Mouse (Mus musculus): ENCODE measurements around the gene Pfdn6. TPM values are rescaled to one million over a fixed set of nuclear protein-coding genes. Genes with fewer than 3 reads are reported as not detected.

Gene Pfdn6
- polyA plus RNA-seq, 1 experiment: 29.8 TPM

- no peak for TF ChIP-seq POLR2A (IDR thresholded peaks at IDR 0.05; ENCODE audit: control insufficient read depth, extremely low read depth, insufficient read depth, low read length, poor library complexity)
- TF ChIP-seq CTCF (IDR thresholded peaks at IDR 0.05; ENCODE audit: borderline replicate concordance, control insufficient read depth, extremely low read depth, insufficient read depth, low read length, poor library complexity): 0 out of 2 replicates have a peak, but pooled peaks have one; percentile 11
- no peaks in the 10 kb centered on the region for H3K36me3 ChIP-seq (ENCODE audit: control insufficient read depth, insufficient read depth, low read length)
- no peak overlapping the region for H3K27ac ChIP-seq (ENCODE audit: control insufficient read depth, insufficient read depth, low read length)
- peak overlapping the region; percentile 58 for H3K4me3 ChIP-seq (ENCODE audit: control insufficient read depth, insufficient read depth, low read length)
- peaks cover 28% of the 10 kb centered on the region for H3K4me1 ChIP-seq (replicated peaks; ENCODE audit: control insufficient read depth, insufficient read depth, low read length)
- WGBS: 10% methylated on average over 57 of the region's 57 CpGs
- no peak for DNase-seq
- no peaks in the 10 kb centered on the region for H3K27me3 ChIP-seq (ENCODE audit: control insufficient read depth, insufficient read depth, low read length)
Observed at GRCm38 (mm10) chr17:33977861-33978557, 37.9 kb upstream of the Pfdn6 start.

GRCm38 (mm10) chr17:33973572-33973971 lies 33.4 kb upstream of the Pfdn6 start:
- 78% methylated on average over 3 of the region's 3 CpGs for WGBS
- DNase-seq: no peak
- Histone ChIP-seq H3K27me3 (ENCODE audit: control insufficient read depth, insufficient read depth, low read length) (no peaks in the 10 kb centered on the region), H3K36me3 (ENCODE audit: control insufficient read depth, insufficient read depth, low read length) (no peaks in the 10 kb centered on the region), H3K4me1 (replicated peaks; ENCODE audit: control insufficient read depth, insufficient read depth, low read length) (peaks cover 8% of the 10 kb centered on the region), H3K4me3 (ENCODE audit: control insufficient read depth, insufficient read depth, low read length) (no peak overlapping the region), H3K27ac (ENCODE audit: control insufficient read depth, insufficient read depth, low read length) (no peak overlapping the region)
- no peak for TF ChIP-seq POLR2A (IDR thresholded peaks at IDR 0.05; ENCODE audit: control insufficient read depth, extremely low read depth, insufficient read depth, low read length, poor library complexity)
- TF ChIP-seq CTCF (IDR thresholded peaks at IDR 0.05; ENCODE audit: borderline replicate concordance, control insufficient read depth, extremely low read depth, insufficient read depth, low read length, poor library complexity): no peak

- Histone ChIP-seq H3K27ac (ENCODE audit: control insufficient read depth, insufficient read depth, low read length) (no peak overlapping the region), H3K4me3 (ENCODE audit: control insufficient read depth, insufficient read depth, low read length) (no peak overlapping the region), H3K27me3 (ENCODE audit: control insufficient read depth, insufficient read depth, low read length) (no peaks in the 10 kb centered on the region), H3K36me3 (ENCODE audit: control insufficient read depth, insufficient read depth, low read length) (no peaks in the 10 kb centered on the region), H3K4me1 (replicated peaks; ENCODE audit: control insufficient read depth, insufficient read depth, low read length) (peaks cover 2% of the 10 kb centered on the region)
- DNase-seq: no peak
- TF ChIP-seq POLR2A (IDR thresholded peaks at IDR 0.05; ENCODE audit: control insufficient read depth, extremely low read depth, insufficient read depth, low read length, poor library complexity) (no peak), CTCF (IDR thresholded peaks at IDR 0.05; ENCODE audit: borderline replicate concordance, control insufficient read depth, extremely low read depth, insufficient read depth, low read length, poor library complexity) (no peak)
- WGBS: 41% methylated on average over 1 of the region's 1 CpGs
Observed at GRCm38 (mm10) chr17:33972691-33973090, 32.5 kb upstream of the Pfdn6 start.

- no peaks in the 10 kb centered on the region for H3K27me3 ChIP-seq (ENCODE audit: control insufficient read depth, insufficient read depth, low read length)
- H3K27ac ChIP-seq (ENCODE audit: control insufficient read depth, insufficient read depth, low read length): no peak overlapping the region
- no peaks in the 10 kb centered on the region for H3K4me1 ChIP-seq (replicated peaks; ENCODE audit: control insufficient read depth, insufficient read depth, low read length)
- H3K4me3 ChIP-seq (ENCODE audit: control insufficient read depth, insufficient read depth, low read length): no peak overlapping the region
- peaks cover 11% of the 10 kb centered on the region for H3K36me3 ChIP-seq (ENCODE audit: control insufficient read depth, insufficient read depth, low read length)
- no peak for DNase-seq
- WGBS: 89% methylated on average over 4 of the region's 4 CpGs
- TF ChIP-seq CTCF (IDR thresholded peaks at IDR 0.05; ENCODE audit: borderline replicate concordance, control insufficient read depth, extremely low read depth, insufficient read depth, low read length, poor library complexity) (no peak), POLR2A (IDR thresholded peaks at IDR 0.05; ENCODE audit: control insufficient read depth, extremely low read depth, insufficient read depth, low read length, poor library complexity) (no peak)
Observed at GRCm38 (mm10) chr17:33969394-33969793, 29.3 kb upstream of the Pfdn6 start.

- H3K27me3 ChIP-seq (ENCODE audit: control insufficient read depth, insufficient read depth, low read length): no peaks in the 10 kb centered on the region
- H3K36me3 ChIP-seq (ENCODE audit: control insufficient read depth, insufficient read depth, low read length): peaks cover 11% of the 10 kb centered on the region
- no peak overlapping the region for H3K27ac ChIP-seq (ENCODE audit: control insufficient read depth, insufficient read depth, low read length)
- no peaks in the 10 kb centered on the region for H3K4me1 ChIP-seq (replicated peaks; ENCODE audit: control insufficient read depth, insufficient read depth, low read length)
- WGBS: 31% methylated on average over 5 of the region's 5 CpGs
- no peak overlapping the region for H3K4me3 ChIP-seq (ENCODE audit: control insufficient read depth, insufficient read depth, low read length)
- TF ChIP-seq POLR2A (IDR thresholded peaks at IDR 0.05; ENCODE audit: control insufficient read depth, extremely low read depth, insufficient read depth, low read length, poor library complexity) (no peak), CTCF (IDR thresholded peaks at IDR 0.05; ENCODE audit: borderline replicate concordance, control insufficient read depth, extremely low read depth, insufficient read depth, low read length, poor library complexity) (no peak)
- DNase-seq: peak; percentile 52
Observed at GRCm38 (mm10) chr17:33968927-33969326, 28.8 kb upstream of the Pfdn6 start.

- H3K27me3 ChIP-seq (ENCODE audit: control insufficient read depth, insufficient read depth, low read length): no peaks in the 10 kb centered on the region
- WGBS: under 1% methylated on average over 9 of the region's 9 CpGs
Observed at GRCm38 (mm10) chr17:33968489-33968888, 28.3 kb upstream of the Pfdn6 start.

More at GRCm38 (mm10) chr17:33968489-33968888, 28.3 kb upstream of the Pfdn6 start:
- H3K4me3 ChIP-seq (ENCODE audit: control insufficient read depth, insufficient read depth, low read length): no peak overlapping the region
- H3K27ac ChIP-seq (ENCODE audit: control insufficient read depth, insufficient read depth, low read length): no peak overlapping the region
- H3K4me1 ChIP-seq (replicated peaks; ENCODE audit: control insufficient read depth, insufficient read depth, low read length): no peaks in the 10 kb centered on the region
- 0 out of 2 replicates have a peak, but pooled peaks have one; percentile 26 for TF ChIP-seq POLR2A (IDR thresholded peaks at IDR 0.05; ENCODE audit: control insufficient read depth, extremely low read depth, insufficient read depth, low read length, poor library complexity)
- TF ChIP-seq CTCF (IDR thresholded peaks at IDR 0.05; ENCODE audit: borderline replicate concordance, control insufficient read depth, extremely low read depth, insufficient read depth, low read length, poor library complexity): peak; percentile 90; the same call in 1 of the 2 replicates
- H3K36me3 ChIP-seq (ENCODE audit: control insufficient read depth, insufficient read depth, low read length): peaks cover 11% of the 10 kb centered on the region
- DNase-seq: peak; percentile 75
